In genomic region chr5:124024677-124025076, GRCm38 (mm10) we compare ENCODE assay signal across 10 mouse cellular contexts. TPM values are rescaled to one million over a fixed set of nuclear protein-coding genes. Genes with fewer than 3 reads are reported as not detected.
DNase-seq lines count a peak whose midpoint lies in the region; ATAC-seq and TF ChIP-seq lines count a peak whose summit lies in the region.
"Had no signal": no experiment of that assay in that cellular context is flagged by ENCODE, and none has a peak within 500 bp of the region (broad histone marks: within the 10 kb centered on the region; RNA-seq: fewer than 3 reads in every experiment).

No protein-coding gene starts in this region.

- no peak overlapping the region for H3K4me3 ChIP-seq in kidney, embryonic 16.5 days (ENCODE audit: low read length)
- no peak overlapping the region for H3K4me3 ChIP-seq in cerebellum, adult 2 months (replicated peaks; ENCODE audit: insufficient read depth, low read depth, low read length)
- H3K4me3 ChIP-seq in hindbrain, embryonic 14.5 days (replicated peaks; ENCODE audit: low read length): no peak overlapping the region
- H3K4me3 ChIP-seq in neural tube, embryonic 14.5 days (ENCODE audit: low read depth, low read length): no peak overlapping the region

- peaks cover 5% of the 10 kb centered on the region; the same call in 1 of the 2 replicates for H3K36me3 ChIP-seq in kidney, embryonic 16.5 days (ENCODE audit: insufficient read depth, low read length)
- no peaks in the 10 kb centered on the region; the same call in 1 of the 2 replicates for H3K36me3 ChIP-seq in hindbrain, embryonic 14.5 days (replicated peaks; ENCODE audit: control insufficient read depth, insufficient read depth)
- H3K36me3 ChIP-seq in neural tube, embryonic 14.5 days (ENCODE audit: control insufficient read depth, insufficient read depth, low read length): no peaks in the 10 kb centered on the region; the same call in 1 of the 2 replicates

- no peaks in the 10 kb centered on the region for H3K27me3 ChIP-seq in kidney, embryonic 16.5 days (ENCODE audit: insufficient read depth, low read length)
- no peaks in the 10 kb centered on the region for H3K27me3 ChIP-seq in cerebellum, adult 2 months (ENCODE audit: control insufficient read depth, insufficient read depth, low read length)
- H3K27me3 ChIP-seq in hindbrain, embryonic 14.5 days (ENCODE audit: control insufficient read depth, insufficient read depth, low read length): no peaks in the 10 kb centered on the region
- no peaks in the 10 kb centered on the region for H3K27me3 ChIP-seq in neural tube, embryonic 14.5 days (ENCODE audit: control insufficient read depth, insufficient read depth, low read length)

- DNase-seq in kidney, postnatal 10 days: no peak
- peak; percentile 79 to 91 for DNase-seq in cerebellum, adult 2 months
- DNase-seq in hindbrain, embryonic 14.5 days (ENCODE audit: low spot score): no peak
- DNase-seq in yolk sac, embryonic 10.5 days (ENCODE audit: low spot score): no peak
- no peak for DNase-seq in layer of hippocampus, adult 9-11 months
- DNase-seq in urinary bladder, postnatal 14 days (ENCODE audit: low spot score): no peak
- DNase-seq: lung, embryonic 14.5 days had no signal

- H3K4me2 ChIP-seq in kidney, embryonic 16.5 days (replicated peaks; ENCODE audit: low read depth, low read length): no peak overlapping the region
- H3K4me2 ChIP-seq in hindbrain, embryonic 14.5 days (replicated peaks): 0 out of 2 replicates have a peak overlapping the region, but pooled peaks have one; percentile 5
- H3K4me2 ChIP-seq in neural tube, embryonic 14.5 days (ENCODE audit: low read depth, low read length): no peak overlapping the region; the same call in 1 of the 2 replicates
- H3K4me2 ChIP-seq: lung, embryonic 14.5 days had no signal

- 70% methylated on average over 6 of the region's 6 CpGs for WGBS in kidney, embryonic 16.5 days
- WGBS in cerebellum, adult 2 months: 9% methylated on average over 6 of the region's 6 CpGs
- WGBS in hindbrain, embryonic 14.5 days: 36% methylated on average over 6 of the region's 6 CpGs
- 38% methylated on average over 6 of the region's 6 CpGs for WGBS in neural tube, embryonic 14.5 days

- no peak for ATAC-seq in kidney, embryonic 16.5 days (ENCODE audit: low FRiP score, low TSS enrichment)
- no peak for ATAC-seq in hindbrain, embryonic 14.5 days (ENCODE audit: low FRiP score)
- ATAC-seq in neural tube, embryonic 14.5 days (ENCODE audit: low read depth): peak; percentile 36; the same call in 1 of the 2 replicates

- no peaks in the 10 kb centered on the region for H3K9me3 ChIP-seq in kidney, embryonic 16.5 days (ENCODE audit: low read length)
- H3K9me3 ChIP-seq in hindbrain, embryonic 14.5 days (ENCODE audit: control insufficient read depth, low read length): no peaks in the 10 kb centered on the region
- H3K9me3 ChIP-seq in neural tube, embryonic 14.5 days (ENCODE audit: control insufficient read depth, low read length): no peaks in the 10 kb centered on the region
- H3K9me3 ChIP-seq: G1E had no signal

- peak overlapping the region; percentile 31; the same call in 1 of the 2 replicates for H3K27ac ChIP-seq in kidney, embryonic 16.5 days (ENCODE audit: low read length)
- H3K27ac ChIP-seq in cerebellum, adult 2 months (ENCODE audit: insufficient read depth, low read length): peak overlapping the region; percentile 70
- peak overlapping the region; percentile 75 for H3K27ac ChIP-seq in hindbrain, embryonic 14.5 days
- peak overlapping the region; percentile 66 for H3K27ac ChIP-seq in neural tube, embryonic 14.5 days (ENCODE audit: low read depth, low read length)

- H3K9ac ChIP-seq in kidney, embryonic 16.5 days (replicated peaks; ENCODE audit: low read length): 0 out of 2 replicates have a peak overlapping the region, but pooled peaks have one; percentile 8
- no peak overlapping the region for H3K9ac ChIP-seq in hindbrain, embryonic 14.5 days
- H3K9ac ChIP-seq in neural tube, embryonic 14.5 days (replicated peaks; ENCODE audit: low read depth, low read length): 0 out of 2 replicates have a peak overlapping the region, but pooled peaks have one; percentile 21
- H3K9ac ChIP-seq: lung, embryonic 14.5 days had no signal

- TF ChIP-seq CTCF in cerebellum, adult 2 months (IDR thresholded peaks at IDR 0.05; ENCODE audit: borderline replicate concordance, insufficient read depth, low read depth, low read length): no peak

- H3K4me1 ChIP-seq in kidney, embryonic 16.5 days (ENCODE audit: insufficient read depth, low read length): peaks cover 52% of the 10 kb centered on the region
- peaks cover 64% of the 10 kb centered on the region for H3K4me1 ChIP-seq in cerebellum, adult 2 months (ENCODE audit: control insufficient read depth, insufficient read depth, low read length)
- peaks cover 52% of the 10 kb centered on the region for H3K4me1 ChIP-seq in hindbrain, embryonic 14.5 days (replicated peaks; ENCODE audit: control insufficient read depth, insufficient read depth, low read length)
- H3K4me1 ChIP-seq in neural tube, embryonic 14.5 days (ENCODE audit: control insufficient read depth, insufficient read depth, low read length): peaks cover 55% of the 10 kb centered on the region

- TF ChIP-seq POLR2A in cerebellum, adult 2 months (IDR thresholded peaks at IDR 0.05; ENCODE audit: borderline replicate concordance, insufficient read depth, low read length): no peak

RNA-seq across cellular contexts. Expression of gene Vps37b, which starts 7.4 kb away (rescaled TPM):
- polyA plus RNA-seq in kidney, embryonic 16.5 days (2015; fragmentation: Nextera tagmentation; extraction: Ambion mirVana): 40.8 and 41.8 TPM in 2 replicates
- 41.7 and 47.5 TPM in 2 replicates for polyA plus RNA-seq in cerebellum, adult 2 months (2012; rRNA removed)
- 59.5 and 61.7 TPM in 2 replicates for polyA plus RNA-seq in hindbrain, embryonic 14.5 days (2014; fragmentation: Nextera tagmentation; extraction: Ambion mirVana)
- 47.1 and 58.1 TPM in 2 replicates for polyA plus RNA-seq in neural tube, embryonic 14.5 days (2014; fragmentation: Nextera tagmentation; extraction: Ambion mirVana)

RNA-seq across cellular contexts. Expression of gene Hip1r, which starts 51.2 kb away (rescaled TPM):
- 23.1 and 25.6 TPM in 2 replicates for polyA plus RNA-seq in kidney, embryonic 16.5 days (2015; fragmentation: Nextera tagmentation; extraction: Ambion mirVana)
- polyA plus RNA-seq in cerebellum, adult 2 months (2012; rRNA removed): 41.8 and 42.4 TPM in 2 replicates
- polyA plus RNA-seq in hindbrain, embryonic 14.5 days (2014; fragmentation: Nextera tagmentation; extraction: Ambion mirVana): 22.4 and 27.9 TPM in 2 replicates
- polyA plus RNA-seq in neural tube, embryonic 14.5 days (2014; fragmentation: Nextera tagmentation; extraction: Ambion mirVana): 19.7 and 21.4 TPM in 2 replicates

Comparison
In these comparisons a context has a peak if more than half of its experiments do, and no peak if none do; other contexts are left out.
1. DNase-seq: peak in cerebellum, adult 2 months (2 of 2); none in kidney, postnatal 10 days (single experiment), hindbrain, embryonic 14.5 days (single experiment), yolk sac, embryonic 10.5 days (single experiment), layer of hippocampus, adult 9-11 months (single experiment) and urinary bladder, postnatal 14 days (single experiment).
2. Peak in every context shown above with its lines, with median percentiles within 50 percentile points of each other: H3K27ac ChIP-seq.